Mouse (Mus musculus) v-Abl transformed pro-B cells (cell line): ENCODE data around the gene Tchhl1.
"Not testable (repeated sequence)": the region's sequence is repeated elsewhere in the genome, so short reads cannot be mapped to it uniquely, and the experiment has no call there.

Experiments
- in situ Hi-C, 2 experiments: fragments of 400-800 bp; cut with MboI; formaldehyde crosslinking; loops; one replicate each; pipeline ENCODE4 v1.15.1; 2025; ENCODE audit not compliant: unreplicated experiment in 2 of 2

The Tchhl1 gene

DNA sequence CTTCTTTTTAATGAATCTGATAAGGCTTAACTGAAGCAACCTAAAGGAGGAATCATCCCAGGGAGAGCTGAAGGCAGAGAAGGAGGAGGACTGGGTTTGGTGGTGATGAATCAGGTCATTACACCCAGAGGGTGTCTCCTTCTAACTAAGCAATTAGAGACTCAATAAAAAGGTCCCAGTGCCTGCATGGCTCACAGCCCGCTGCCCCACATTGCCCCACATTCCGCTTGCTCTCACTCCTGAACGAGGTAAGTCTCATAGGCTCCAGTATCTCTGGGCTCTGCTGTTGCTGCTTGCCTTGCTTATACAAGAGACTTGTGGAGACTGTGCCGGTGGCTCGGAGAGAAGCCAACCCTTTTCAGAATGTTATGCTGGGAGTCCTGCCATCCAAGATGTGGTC is at the start of gene Tchhl1:
Gene Tchhl1 (plus strand): TSS at position 194 of the 400 bp plus-strand sequence.
- in situ Hi-C loops = no loop called here

DNA sequence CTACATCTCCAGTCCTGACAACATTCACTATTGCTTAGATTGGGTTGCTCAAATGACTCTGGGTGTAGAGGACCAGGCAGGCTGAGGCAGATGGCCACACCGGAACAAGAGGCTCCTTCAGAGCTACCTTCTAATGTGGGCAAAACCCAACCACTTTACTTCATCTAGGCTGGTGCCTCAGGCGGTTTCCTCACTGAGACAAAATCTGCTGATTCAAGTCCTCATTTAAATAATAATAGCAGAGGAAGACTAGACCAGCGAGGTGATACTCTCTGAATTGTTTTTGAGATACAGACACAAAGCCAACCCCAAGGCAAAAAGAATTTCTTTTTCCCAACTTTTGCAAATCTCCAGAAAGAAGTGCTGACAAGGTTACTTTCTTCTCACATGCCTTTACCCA is 36.9 kb upstream of the Tchhl1 start:
- in situ Hi-C loops = no loop called here

DNA sequence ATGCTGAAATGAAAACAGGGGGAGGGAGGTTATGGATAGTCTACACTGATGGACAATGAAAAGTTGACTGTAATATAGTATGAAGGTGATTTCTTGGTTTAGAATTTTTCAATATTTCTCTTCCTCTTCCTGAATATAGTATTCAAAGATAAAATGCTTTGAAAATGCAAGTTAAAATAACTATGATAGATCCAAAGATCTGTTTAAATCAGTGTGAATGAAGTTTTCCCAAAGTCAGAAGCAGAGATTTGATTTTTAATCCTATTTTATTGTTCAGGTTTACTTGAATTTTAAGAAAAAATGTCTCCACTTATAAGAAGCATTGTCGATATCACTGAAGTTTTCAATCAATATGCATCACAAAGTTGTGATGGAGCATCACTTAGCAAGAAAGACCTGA is 26.5 kb upstream of the Tchhl1 start, which contains the start of gene Tchh:
Gene Tchh (plus strand): TSS at position 301 of the 400 bp plus-strand sequence.
- in situ Hi-C loops = no loop called here

DNA sequence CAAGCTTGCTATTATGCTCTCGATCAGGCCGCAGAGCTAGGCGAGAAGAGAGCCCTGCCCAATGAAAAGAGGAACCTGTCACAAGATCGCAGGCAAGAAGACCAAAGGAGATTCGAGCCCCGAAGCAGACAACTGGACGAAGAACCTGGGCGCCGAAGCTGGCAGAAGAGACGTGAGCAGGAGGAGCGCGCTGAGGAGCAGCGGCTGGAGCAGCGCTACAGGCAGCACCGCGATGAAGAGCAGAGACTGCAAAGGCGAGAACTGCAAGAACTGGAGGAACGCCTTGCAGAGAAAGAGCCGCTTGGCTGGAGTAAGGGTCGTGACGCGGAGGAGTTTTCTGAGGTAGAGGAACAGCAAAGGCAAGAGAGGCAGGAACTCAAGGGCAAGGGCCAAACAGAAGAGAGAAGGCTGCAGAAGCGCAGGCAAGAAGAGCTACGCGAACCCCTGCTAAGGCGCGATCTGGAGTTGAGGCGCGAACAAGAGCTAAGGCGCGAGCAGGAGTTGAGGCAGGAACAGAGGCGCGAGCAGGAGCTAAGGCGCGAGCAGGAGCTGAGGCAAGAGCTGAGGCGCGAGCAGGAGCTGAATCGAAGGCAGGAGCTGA is 25.0 kb upstream of the Tchhl1 start:
- in situ Hi-C loops = no loop called here

DNA sequence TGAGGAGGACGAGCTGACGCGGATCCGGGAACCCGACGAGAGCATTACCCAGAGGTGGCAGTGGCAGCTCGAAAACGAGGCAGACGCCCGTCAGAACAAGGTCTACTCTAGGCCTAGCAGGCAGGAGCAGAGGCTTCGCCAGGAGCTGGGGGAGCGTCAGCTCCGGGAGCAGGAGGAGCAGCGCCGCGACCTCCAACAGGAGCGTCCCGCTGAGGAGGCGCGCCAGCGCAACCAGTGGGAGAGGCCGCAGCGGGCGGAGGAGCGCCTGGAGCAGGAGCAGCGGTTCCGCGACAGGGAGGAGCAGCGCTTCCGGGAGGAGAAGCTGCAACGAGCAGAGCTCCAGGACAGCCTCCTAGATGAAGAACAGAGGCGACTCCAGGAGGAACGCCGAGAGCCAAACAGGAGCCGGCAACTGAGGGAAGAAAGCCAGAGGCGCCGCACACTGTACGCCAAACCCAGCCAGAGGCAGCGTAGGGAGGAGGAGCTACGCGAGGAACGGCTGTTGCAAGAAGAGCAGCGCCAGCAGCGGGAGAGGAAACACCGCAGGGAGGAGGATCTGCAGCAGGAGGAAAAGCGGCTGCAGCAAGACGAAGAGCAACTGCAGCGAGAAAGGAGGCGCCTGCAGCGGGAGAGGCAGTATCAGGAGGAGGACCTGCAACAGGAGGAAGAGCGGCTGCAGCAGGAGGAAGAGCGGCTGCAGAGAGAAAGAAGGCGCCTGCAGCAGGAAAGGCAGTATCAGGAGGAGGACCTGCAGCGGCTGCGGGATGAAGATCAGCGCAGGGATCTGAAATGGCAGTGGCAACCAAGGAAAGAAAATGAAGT is 24.0 kb upstream of the Tchhl1 start:
- in situ Hi-C loops = no loop called here

DNA sequence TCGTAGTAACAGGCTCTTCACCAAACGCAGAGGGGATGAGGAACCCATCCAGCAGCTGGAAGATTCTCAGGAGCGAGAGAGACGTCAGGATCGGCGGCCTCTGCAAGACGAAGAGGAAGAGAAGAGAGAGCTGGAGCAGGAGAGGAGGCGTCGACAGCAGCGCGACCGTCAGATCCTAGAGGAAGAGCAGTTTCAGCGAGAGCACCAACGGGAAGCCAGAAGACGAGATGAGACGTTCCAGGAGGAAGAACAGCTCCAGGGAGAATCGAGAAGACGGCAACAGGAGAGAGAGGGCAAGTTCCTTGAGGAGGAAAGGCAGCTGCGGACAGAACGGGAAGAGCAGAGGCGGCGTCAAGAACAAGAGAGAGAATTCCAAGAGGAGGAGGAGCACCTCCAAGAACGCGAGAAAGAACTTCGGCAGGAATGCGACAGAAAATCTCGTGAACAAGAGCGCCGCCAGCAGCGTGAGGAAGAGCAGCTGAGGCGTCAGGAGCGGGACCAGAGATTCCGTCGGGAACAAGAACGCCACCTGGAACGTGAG is 23.3 kb upstream of the Tchhl1 start:
- in situ Hi-C loops = no loop called here

DNA sequence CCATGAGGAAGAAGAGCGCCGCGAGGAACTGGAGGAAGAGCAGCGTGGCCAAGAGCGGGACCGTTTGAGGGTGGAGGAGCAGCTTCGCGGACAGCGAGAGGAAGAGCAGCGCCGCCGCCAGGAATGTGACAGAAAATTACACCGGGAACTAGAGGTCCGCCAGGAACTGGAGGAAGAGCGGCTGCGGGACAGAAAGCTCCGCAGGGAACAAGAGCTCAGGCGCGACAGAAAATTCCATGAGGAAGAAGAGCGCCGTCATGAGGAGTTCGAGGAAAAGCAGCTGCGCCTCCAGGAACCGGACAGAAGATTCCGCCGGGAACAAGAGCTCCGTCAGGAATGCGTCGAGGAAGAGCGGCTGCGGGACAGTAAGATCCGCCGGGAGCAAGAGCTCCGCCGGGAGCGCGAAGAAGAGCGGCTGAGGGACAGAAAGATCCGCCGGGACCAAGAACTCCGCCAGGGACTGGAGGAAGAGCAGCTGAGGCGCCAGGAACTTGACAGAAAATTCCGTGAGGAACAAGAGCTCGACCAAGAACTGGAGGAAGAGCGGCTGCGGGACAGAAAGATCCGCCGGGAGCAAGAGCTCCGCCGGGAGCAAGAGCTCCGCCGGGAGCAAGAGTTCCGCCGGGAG is 22.3 kb upstream of the Tchhl1 start:
- in situ Hi-C loops = no loop called here

DNA sequence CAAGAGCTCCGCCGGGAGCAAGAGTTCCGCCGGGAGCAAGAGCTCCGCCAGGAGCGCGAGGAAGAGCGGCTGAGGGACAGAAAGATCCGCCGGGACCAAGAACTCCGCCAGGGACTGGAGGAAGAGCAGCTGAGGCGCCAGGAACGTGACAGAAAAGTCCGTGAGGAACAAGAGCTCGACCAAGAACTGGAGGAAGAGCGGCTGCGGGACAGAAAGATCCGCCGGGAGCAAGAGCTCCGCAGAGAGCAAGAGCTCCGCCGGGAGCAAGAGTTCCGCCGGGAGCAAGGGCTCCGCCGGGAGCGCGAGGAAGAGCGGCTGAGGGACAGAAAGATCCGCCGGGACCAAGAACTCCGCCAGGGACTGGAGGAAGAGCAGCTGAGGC is 21.8 kb upstream of the Tchhl1 start:
- in situ Hi-C loops = not testable (repeated sequence)

DNA sequence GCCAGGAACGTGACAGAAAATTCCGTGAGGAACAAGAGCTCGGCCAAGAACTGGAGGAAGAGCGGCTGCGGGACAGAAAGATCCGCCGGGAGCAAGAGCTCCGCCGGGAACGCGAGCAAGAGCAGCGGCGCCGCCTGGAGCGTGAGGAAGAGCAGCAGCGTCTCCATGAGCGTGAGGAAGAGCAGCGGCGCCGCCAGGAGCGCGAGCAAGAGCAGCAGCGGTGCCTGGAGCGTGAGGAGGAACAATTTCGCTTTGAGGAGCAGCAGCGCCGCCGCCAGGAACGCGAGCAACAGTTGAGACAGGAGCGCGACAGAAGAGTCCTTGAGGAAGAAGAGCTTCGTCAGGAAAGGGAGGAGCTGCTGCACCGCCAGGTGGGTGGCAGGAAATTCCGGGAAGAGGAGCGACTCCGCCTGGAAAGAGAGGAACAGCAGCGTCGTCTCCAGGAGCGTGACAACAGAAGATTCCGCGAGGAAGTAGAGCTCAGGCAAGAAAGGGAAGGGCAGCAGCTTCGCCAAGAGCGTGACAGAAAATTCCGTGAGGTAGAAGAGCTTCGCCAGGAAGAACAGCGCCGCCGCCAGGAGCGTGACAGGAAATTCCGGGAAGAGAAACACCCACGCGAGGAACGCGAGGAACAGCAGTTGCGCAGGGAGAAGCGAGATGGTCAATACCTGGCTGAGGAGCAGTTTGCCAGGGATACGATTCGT is 21.3 kb upstream of the Tchhl1 start:
- in situ Hi-C loops = no loop called here

DNA sequence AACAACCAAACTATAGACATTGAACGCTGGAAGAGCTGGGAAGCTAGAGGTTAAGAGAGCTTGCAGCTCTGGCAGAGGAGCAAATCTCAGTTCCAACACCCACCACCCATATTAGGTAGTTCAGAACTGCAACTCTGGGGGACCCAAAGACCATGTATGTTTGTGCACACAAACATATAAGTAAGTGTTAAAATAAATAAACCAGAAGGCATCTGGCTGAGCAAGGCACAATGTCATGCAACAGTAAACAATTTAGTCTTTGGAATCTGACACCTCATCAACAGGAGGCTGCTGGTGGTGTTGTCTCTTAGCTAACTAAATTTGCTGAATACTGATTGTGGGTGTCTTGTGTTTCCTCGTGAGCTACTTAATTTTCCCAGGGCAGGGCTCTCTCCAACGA is 2.0 kb upstream of the Tchhl1 start:
- in situ Hi-C loops = no loop called here

DNA sequence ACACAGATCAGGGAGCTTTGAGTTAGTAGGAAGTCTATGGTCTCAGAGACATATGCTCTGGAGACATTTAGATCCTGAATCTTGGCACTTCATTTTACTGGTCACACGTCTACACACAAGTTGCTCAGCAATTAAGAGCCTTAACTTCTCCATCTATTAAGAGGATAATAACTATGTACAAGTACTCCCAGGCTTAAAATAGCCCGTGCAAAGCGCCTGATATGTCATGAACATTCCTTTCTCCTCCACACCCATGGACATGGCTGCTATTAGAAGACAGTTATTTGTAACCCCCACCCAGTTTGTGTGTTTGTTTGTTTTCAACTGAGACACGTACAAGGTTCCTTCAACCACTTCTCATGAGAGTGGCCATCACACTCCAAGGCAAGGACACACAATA is 1.4 kb upstream of the Tchhl1 start:
- in situ Hi-C loops = no loop called here

DNA sequence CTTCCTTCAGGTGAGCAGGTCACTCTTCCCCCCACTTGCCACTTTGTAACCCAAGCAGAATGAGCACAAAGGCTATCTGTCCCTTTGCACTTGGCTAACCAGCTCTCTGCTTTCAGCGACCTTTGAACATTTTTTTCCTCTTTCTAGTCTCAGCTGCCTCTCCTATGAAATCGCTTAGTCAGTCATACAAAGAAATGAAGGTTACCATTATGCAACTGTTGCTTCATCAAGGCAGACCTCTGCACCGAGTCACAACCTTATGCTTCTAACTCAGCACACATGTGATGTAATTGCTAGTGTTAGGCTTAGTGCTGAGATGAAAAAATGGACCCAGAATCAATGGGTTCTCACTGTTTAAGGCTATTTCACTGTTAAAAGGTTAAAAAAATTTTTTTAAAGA is 1.1 kb downstream of the Tchhl1 start:
- in situ Hi-C loops = no loop called here

DNA sequence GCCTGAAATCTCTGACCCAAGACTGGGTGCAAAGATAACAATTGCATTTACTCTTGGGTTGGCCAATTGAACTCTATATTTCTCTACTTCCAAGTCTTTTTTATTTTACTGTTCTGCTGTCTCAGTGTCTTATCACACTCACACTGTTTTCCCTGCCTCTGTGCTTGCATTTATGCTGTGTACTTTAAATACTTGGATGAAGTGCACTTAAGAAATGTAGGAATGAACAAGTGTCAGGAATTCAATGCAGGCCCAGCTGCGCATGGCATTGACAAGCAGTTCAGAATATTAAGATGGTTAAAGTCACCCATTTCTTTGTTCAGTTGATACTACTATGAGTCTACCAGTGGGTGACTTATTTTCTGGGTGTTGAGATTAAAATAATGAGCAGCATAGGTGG is 11.5 kb downstream of the Tchhl1 start:
- in situ Hi-C loops = loop anchor here in 1 of 2 experiments (25.0 kb wide), 2 partner anchors 368 to 568 kb away; no protein-coding TSS in a partner anchor

DNA sequence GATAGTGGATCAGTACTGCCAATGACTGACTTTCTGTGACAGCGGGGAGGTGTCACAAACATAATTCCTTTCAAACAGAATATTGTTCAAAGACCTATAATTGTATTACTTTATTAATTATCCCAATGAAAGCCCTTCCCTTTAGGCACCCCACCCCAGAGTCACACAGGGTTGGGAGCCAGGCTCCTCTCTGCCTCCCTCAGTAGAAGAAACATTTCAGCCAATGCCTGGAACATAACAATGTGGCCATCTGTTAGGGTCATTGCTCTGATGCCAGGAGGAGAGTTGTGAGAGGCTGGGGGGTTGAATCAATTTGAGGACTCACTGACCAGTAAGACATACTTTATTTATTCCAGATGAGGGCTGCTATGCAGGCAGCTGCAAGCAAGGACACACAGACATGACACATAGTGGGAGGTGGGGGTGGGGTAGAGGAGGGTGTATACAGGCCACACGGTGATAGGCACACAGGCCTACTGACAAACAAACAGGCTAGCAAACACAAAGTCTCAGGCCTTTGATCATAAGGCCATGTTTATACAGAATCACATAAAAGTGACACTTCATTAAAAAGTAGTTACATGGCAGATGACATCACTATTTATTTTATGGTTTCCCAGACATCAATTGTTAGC is 13.5 kb downstream of the Tchhl1 start:
- in situ Hi-C loops = loop anchor here in 1 of 2 experiments (25.0 kb wide), 2 partner anchors 370 to 570 kb away; no protein-coding TSS in a partner anchor

DNA sequence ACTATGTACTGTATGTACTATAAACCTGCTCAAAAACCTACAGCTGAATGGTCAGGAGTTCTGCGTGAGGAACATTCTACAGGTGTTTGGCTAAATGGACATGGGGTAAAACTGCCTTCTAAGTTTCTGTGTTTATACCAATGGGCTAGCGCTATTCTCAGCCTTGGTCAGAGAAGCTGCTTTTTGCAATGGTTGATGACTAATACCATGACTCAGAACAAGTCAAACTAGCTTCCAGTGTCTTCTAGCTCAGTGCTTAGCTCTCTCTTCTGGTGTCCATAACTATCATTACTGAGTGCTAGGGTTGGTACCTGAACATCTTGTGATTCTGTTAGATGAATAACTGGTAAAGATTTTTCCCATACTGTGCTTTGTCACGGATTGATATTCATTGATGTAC is 17.1 kb downstream of the Tchhl1 start:
- in situ Hi-C loops = loop anchor here in 1 of 2 experiments (25.0 kb wide), 2 partner anchors 373 to 573 kb away; no protein-coding TSS in a partner anchor

DNA sequence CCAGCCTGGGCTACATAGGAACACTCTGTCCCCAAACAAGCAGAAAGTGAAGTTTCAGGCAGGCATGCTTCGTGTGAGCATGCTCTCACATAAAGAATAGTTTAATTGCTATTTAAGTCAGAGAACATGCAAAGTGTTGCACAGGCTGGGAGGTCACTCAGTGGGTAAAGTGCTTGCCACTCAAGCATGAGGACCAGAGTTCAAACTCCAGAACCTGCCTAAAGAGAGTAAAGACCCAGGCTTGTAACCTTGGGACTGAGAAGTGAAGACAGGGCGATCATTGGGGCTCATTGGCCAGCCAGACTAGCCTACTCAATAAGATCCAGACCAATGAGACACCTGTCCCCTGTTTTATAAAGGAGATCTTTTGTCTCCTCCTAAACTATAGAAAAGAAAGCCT is 20.0 kb downstream of the Tchhl1 start:
- in situ Hi-C loops = loop anchor here in 1 of 2 experiments (25.0 kb wide), 2 partner anchors 376 to 576 kb away; no protein-coding TSS in a partner anchor

DNA sequence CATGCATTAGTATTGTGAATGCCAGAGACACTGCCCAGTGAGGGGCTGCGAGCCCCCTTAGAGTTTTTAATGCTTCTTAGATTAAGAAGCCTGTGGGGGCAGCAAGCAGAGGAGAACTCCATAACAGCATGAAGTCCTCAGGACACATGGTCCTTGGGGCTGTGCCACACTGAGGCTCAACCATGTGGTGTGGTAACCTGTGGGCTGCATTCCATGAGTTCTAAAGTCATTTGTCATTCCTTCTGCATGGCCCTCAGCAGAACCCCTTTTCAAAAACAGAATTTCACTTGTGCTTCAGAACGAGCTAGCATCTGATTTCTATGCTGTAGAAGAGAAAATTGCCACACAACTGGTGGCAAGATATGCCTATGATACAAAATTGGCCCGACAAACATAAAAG is 23.6 kb downstream of the Tchhl1 start:
- in situ Hi-C loops = loop anchor here in 1 of 2 experiments (5.0 to 25.0 kb wide), 3 partner anchors 380 to 1340 kb away; no protein-coding TSS in a partner anchor

DNA sequence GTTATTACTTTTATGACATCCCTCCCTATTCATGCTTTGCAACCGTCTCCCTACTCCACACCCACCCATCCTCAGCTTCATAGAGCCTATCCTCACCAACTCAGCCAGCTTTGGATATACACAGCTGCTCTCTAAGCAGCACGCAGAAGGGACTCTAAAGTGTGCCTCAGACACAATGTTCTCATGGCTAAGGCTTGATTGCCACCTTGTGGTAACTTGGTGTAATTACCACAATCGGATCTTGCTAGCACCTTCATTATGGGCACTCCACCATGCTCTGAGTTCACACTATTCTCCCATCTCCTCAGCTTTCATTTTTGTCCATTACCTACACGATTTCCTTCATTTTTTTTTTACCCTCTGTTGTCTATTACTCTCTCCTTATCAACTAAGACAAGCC is 25.4 kb downstream of the Tchhl1 start:
- in situ Hi-C loops = loop anchor here in 1 of 2 experiments (5.0 to 25.0 kb wide), 3 partner anchors 382 to 1342 kb away; no protein-coding TSS in a partner anchor

DNA sequence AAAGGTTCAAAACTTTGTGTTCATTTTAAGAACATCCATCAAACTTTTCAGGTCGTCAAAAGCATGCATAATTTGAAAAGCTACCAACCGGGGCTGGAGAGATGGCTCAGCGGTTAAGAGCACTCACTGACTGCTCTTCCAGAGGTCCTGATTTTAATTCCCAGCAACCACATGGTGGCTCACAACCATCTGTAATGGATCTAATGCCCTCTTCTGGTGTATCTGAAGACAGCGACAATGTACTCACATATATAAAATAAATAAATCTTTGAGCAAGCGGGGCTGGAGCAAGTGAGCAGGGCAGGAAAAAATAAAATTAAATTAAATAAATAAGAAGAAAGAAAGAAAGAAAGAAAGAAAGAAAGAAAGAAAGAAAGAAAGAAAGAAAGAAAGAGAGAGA is 26.2 kb downstream of the Tchhl1 start:
- in situ Hi-C loops = loop anchor here (5.0 to 25.0 kb wide), 3 partner anchors 382 to 1342 kb away; no protein-coding TSS in a partner anchor

DNA sequence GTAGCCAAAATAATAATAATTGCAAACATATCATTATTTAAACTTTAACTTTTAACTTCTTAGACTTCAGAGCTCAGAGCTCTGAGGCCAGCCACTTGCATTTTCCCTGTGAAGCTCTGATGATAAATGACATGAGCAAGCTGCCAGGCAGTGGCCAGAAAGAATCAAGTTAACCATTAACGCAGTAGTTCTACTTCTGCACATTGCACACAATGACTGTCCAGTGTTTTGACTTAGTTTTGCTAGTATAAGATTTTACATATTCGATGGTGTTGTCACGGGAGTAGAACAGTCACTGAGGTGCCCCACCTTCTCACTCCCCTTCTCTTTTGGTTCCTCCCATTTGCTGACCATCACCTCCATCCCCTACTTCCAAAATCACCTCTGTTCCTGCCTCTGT is 28.6 kb downstream of the Tchhl1 start:
- in situ Hi-C loops = loop anchor here (5.0 to 25.0 kb wide), 3 partner anchors 385 to 1345 kb away; no protein-coding TSS in a partner anchor
